Mouse (Mus musculus) v-Abl transformed pro-B cells (cell line): ENCODE data around the gene Haghl.
"Not testable (repeated sequence)": the region's sequence is repeated elsewhere in the genome, so short reads cannot be mapped to it uniquely, and the experiment has no call there.

Experiments used
- in situ Hi-C, 2 experiments: fragments of 400-800 bp; cut with MboI; formaldehyde crosslinking; loops; one replicate each; pipeline ENCODE4 v1.15.1; 2025; ENCODE audit not compliant: unreplicated experiment in 2 of 2

Haghl gene

DNA sequence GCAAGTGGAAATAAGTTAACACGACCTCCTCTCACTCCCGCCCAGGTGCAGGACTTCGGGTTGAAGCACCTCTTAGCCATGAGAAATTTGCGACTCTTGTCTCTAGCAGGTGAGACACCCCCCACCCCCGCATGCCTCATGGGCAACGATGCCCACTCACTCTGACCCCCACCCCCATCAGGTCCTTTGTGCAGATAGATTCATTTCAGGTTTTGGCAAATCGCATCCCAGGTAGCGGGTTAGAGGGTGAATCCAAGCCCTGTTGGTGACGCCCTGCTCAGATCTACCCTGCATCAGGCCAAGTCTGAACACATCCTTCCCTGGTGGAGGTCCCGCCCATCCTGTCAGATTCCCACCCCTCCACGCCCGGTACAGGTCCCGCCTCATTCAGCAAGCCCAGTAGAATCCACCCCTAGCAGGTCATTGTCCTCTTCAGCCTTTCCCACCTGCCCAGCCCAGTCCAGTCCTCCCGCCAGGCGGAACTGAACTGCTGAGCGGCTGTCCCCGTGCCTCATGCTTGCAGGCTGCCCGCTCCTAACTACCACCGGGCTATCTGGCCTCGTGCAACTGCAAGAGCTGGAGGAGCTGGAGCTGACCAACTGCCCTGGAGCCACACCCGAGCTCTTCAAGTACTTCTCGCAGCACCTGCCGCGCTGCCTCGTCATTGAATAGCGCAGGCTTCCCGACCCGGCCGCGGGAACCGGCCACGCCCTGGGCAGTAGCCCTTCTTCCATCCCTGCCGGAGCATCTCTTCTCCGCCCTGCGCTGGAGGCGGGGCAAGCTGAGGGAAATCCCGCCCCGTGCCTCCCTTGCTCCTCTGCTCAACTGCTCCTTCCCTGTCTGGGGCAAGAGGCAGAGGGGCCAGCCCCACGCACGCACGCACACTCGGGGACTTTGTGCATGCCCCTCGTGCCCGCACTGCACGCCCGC lies 33.6 kb upstream of the Haghl start:
- in situ Hi-C loops: loop anchor here in 1 of 2 experiments (10.0 kb wide), 1 partner anchor 424 kb away; no protein-coding TSS in a partner anchor

GRCm38 (mm10) chr17:25817662-25818061 lies 32.2 kb upstream of the Haghl start:
- in situ Hi-C loops: loop anchor here in 1 of 2 experiments (10.0 kb wide), 1 partner anchor 423 kb away; no protein-coding TSS in a partner anchor

- in situ Hi-C loops: loop anchor here (5.0 to 10.0 kb wide), 2 partner anchors 46 to 419 kb away; no protein-coding TSS in a partner anchor
Observed at GRCm38 (mm10) chr17:25813471-25813870, 28.0 kb upstream of the Haghl start.

DNA sequence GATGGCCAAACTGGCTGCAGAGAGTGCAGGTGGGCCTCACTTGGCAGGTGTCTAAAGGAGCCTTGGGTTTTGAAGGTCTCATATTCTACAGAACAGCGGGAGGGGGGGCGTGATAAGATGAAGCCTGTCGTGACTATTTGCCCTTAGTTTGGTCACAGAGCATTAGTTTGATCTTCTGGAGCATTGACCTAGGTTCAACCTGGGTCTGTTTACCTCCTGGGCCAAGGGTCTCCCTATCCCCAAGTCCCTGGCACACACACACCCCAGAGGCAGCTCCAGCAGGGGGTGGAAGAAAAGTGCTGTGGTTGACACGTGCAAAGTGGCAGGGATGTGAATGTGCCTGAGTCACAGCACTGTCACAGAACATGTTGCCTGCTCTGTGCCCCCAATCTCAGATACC lies 25.4 kb upstream of the Haghl start:
- in situ Hi-C loops: loop anchor here (5.0 to 10.0 kb wide), 2 partner anchors 44 to 416 kb away; no protein-coding TSS in a partner anchor

GRCm38 (mm10) chr17:25809606-25810340 lies 24.3 kb upstream of the Haghl start:
- in situ Hi-C loops: loop anchor here (5.0 to 10.0 kb wide), 2 partner anchors 42 to 415 kb away; no protein-coding TSS in a partner anchor

DNA sequence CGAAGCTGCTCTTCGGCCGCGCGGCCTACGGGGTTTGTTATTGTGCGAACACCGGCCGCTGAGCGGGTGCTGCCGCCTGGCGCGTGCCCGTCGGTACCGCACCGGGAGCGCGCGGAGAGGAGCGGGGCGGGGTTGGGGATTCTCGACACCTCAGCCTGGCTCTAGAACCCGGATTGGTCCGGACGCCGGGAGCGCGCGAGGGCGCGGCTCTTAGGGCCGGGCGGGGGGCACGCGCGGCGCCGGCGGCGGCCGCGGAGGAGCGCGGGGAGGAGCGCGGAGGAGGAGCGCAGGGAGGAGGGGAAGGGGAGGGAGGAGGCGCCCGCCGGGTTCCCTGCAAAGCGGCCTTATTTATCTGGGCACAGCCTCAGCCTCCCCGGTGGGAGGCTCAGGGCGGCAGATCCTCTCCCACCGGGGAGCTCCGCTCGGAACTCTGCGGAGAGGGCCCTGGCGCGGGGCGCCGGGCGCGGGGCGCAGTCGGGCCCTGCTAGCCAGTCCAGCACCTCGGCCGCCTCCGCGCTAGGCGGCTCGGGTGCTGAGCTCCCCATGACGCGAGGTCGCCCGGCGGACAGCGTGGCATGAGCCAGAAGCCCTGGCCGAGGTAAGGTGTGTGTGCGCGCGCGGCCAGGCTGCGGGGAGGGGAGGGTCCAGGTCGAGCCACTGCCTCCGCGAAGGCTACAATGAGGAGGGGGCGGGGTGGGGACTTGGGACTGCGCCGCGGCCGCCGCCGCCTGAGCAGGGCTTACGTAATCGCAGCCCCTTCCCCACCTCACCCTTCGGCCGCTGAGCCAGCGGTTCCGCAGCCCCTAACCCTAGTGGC lies 23.5 kb upstream of the Haghl start, which contains the start of gene Fbxl16:
Gene Fbxl16 (plus strand): TSS at position 297 of the 817 bp plus-strand sequence.
- in situ Hi-C loops: no loop called here

GRCm38 (mm10) chr17:25808028-25808427 lies 22.6 kb upstream of the Haghl start:
- in situ Hi-C loops: no loop called here

DNA sequence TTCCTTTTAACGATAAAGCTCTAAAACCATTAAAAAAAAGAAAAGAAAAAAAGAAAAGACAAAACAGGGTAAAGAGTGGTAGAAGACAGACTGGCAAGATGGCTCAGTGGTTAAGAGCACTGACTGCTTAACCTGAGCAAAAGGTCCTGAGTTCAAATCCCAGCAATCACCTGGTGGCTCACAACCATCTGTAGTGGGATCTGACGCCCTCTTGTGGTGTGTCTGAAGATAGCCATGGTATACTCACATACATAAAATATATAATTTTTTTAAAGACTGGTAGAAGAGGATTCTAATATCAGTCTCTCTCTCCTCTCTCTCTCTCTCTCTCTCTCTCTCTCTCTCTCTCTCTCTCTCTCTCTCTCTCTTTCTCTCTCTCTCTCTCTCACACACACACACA lies 22.0 kb upstream of the Haghl start:
- in situ Hi-C loops: not testable (repeated sequence)

- in situ Hi-C loops: no loop called here
Observed at GRCm38 (mm10) chr17:25806507-25806906, 21.0 kb upstream of the Haghl start.

- in situ Hi-C loops: loop anchor here (5.0 kb wide), 2 partner anchors 36 to 71 kb away; no protein-coding TSS in a partner anchor
Observed at GRCm38 (mm10) chr17:25802825-25803517, 17.5 kb upstream of the Haghl start.

DNA sequence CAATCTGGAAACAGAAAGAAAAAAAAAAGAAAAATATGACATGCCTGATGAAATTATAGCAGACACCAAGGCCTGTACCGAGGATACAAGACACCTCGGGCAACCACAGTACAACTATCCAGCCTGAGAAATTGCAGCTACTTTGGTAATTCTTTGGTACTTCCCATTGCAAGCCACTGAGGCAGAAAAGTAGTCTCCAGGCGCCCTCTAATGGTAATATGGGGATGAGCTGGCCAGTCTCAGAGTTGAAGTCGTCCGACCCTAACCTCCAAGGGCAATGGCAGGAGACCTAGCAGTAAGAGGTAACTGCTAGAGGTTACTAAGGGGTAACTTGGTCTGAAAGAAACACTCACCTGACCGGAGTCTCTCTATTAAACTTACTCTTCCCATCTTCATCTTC lies 15.6 kb upstream of the Haghl start:
- in situ Hi-C loops: loop anchor here (5.0 kb wide), 2 partner anchors 34 to 69 kb away; no protein-coding TSS in a partner anchor

- in situ Hi-C loops: no loop called here
Observed at GRCm38 (mm10) chr17:25796951-25797369, 11.5 kb upstream of the Haghl start, which contains the start of gene Metrn. Gene Metrn (minus strand): TSS chr17:25797136.

DNA sequence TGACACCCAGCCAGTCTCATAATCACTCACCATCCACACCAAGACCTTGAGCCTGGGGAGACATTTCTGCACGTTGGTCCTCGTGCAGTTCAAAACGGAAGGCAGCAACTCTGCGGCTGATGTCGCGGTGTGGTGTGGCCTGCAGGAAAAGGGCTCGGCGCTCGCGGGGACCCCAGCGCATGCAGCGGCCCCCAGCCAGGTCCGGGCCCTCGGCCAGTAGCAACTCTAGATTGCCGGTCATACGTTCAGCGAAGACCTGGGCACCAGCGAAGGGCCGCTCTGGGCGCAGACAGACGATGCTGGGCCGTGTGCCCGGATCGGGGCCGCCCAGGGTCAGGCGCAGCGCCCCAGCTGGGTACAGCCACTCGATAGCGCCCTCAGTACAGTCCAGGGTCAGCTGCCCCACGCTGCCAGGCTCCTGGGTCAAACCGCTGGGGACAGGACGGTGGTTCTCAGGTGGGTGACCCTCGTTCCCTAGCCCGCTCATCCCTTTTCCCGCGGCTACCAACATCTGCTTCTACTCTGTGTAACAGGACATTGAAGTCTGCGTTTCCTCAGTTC lies 10.8 kb upstream of the Haghl start:
- in situ Hi-C loops: no loop called here

GRCm38 (mm10) chr17:25795609-25796092 lies 10.2 kb upstream of the Haghl start, which contains the start of gene AC134908.4:
Gene AC134908.4 (minus strand): TSS chr17:25795659.
- in situ Hi-C loops: no loop called here

DNA sequence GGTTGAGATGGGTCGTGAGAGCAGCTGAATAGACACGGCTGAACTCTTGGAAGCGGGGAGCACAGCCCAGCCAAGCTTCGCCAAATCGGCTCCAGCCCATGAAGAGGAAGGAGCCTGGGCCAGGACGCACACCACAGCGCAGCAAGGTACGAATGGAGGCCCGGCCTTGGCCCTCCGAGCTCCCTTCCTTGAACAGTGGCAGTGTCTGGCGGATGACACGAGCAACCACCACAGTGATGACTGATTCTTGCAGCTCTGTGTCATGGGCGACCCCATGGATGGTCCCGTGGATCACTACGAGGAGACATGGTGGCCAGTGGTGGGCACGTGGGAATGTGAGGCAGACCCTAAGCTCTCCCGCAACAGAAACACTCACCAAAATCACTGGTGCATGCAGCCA lies 9.5 kb upstream of the Haghl start:
- in situ Hi-C loops: no loop called here

DNA sequence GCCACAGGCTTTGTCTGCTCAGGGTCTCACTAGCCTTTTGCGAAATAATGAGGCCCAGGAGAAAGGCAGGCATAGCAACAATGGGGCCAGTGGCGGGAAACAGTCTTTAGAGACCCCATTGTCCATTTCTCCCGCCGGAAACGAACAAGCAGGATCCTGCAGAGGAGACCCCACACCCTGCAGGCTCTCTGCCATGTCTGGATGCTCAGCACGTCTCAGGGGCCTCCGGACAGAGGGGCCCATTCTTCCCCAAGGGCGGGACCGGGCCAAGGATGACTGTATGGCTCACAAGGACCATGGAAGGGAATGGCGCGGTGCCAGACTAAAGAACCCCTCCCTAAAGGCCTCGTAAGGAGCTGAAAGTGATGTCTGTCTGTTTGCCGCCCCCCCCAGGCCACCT lies 8.7 kb upstream of the Haghl start:
- in situ Hi-C loops: no loop called here

GRCm38 (mm10) chr17:25792615-25793014 lies 7.1 kb upstream of the Haghl start, which contains the start of gene Fam173a:
Gene Fam173a (minus strand): TSS chr17:25792901.
- in situ Hi-C loops: no loop called here

GRCm38 (mm10) chr17:25791843-25792527 lies 6.5 kb upstream of the Haghl start:
- in situ Hi-C loops: no loop called here
